Mouse (Mus musculus) kidney, embryonic 16.5 days (tissue): ENCODE measurements at regions not wholly inside any gene's neighbourhood (a gene's known extent, or its start where the extent isn't known, plus 50 kb on each side); places are given as distances from the start of the nearest gene placed in this dataset.

Source experiments
- ATAC-seq: fragments of 200-750 bp; cut with Nextera tagmentation; 2 replicates; pipeline ENCODE4 v1.8.0; 2017; ENCODE audit warnings: moderate TSS enrichment; ENCODE audit not compliant: low FRiP score, low TSS enrichment
- H3K27ac ChIP-seq: fragments of 300-500 bp; sonication (generic); 2 replicates; pipeline ENCODE4 v1.5.1; 2014; ENCODE audit warnings: low read length
- H3K27me3 ChIP-seq: fragments of 300-500 bp; sonication (generic); 2 replicates; pipeline ENCODE4 v1.6.1; 2014; ENCODE audit warnings: low read length, control low read depth, mixed read lengths; ENCODE audit not compliant: insufficient read depth
- H3K36me3 ChIP-seq: fragments of 300-500 bp; sonication (generic); 2 replicates; pipeline ENCODE4 v1.6.1; 2014; ENCODE audit warnings: low read length, control low read depth, mixed read lengths; ENCODE audit not compliant: insufficient read depth
- H3K4me1 ChIP-seq: fragments of 300-500 bp; sonication (generic); 2 replicates; pipeline ENCODE4 v1.6.1; 2014; ENCODE audit warnings: low read length, control low read depth, mixed read lengths; ENCODE audit not compliant: insufficient read depth
- H3K4me2 ChIP-seq: fragments of 300-500 bp; sonication (generic); replicated peaks from 2 replicates; pipeline ENCODE4 v1.6.1; 2014; ENCODE audit warnings: low read depth, low read length
- H3K4me3 ChIP-seq: fragments of 300-500 bp; sonication (generic); 2 replicates; pipeline ENCODE4 v1.5.1; 2014; ENCODE audit warnings: mild to moderate bottlenecking, low read length
- H3K9ac ChIP-seq: fragments of 300-500 bp; sonication (generic); replicated peaks from 2 replicates; pipeline ENCODE4 v1.6.1; 2014; ENCODE audit warnings: low read length
- H3K9me3 ChIP-seq: fragments of 300-500 bp; sonication (generic); 2 replicates; pipeline ENCODE4 v1.6.1; 2016; ENCODE audit warnings: low read length, control low read depth
- WGBS: fragments of 180-500 bp; shearing (Covaris S2); extraction: QIAGEN DNeasy Blood & Tissue Kit; methylation state at CpG from one replicate; pipeline ENCODE4 v1.1.7; 2014; 5-methylcytosine and 5-hydroxymethylcytosine counted together

GRCm38 (mm10) chr1:71946911-71947310 lies 265.2 kb downstream of the Mreg start:
- H3K9me3 ChIP-seq: no peaks in the 10 kb centered on the region
- no peak for ATAC-seq
- peak overlapping the region; percentile 80; the same call in 1 of the 2 replicates for H3K27ac ChIP-seq
- H3K4me2 ChIP-seq: no peak overlapping the region
- H3K9ac ChIP-seq: no peak overlapping the region
- WGBS: 39% methylated on average over 2 of the region's 2 CpGs
- peaks cover 3% of the 10 kb centered on the region; the same call in 1 of the 2 replicates for H3K4me1 ChIP-seq
- H3K36me3 ChIP-seq: no peaks in the 10 kb centered on the region
- H3K4me3 ChIP-seq: no peak overlapping the region
- H3K27me3 ChIP-seq: no peaks in the 10 kb centered on the region

DNA sequence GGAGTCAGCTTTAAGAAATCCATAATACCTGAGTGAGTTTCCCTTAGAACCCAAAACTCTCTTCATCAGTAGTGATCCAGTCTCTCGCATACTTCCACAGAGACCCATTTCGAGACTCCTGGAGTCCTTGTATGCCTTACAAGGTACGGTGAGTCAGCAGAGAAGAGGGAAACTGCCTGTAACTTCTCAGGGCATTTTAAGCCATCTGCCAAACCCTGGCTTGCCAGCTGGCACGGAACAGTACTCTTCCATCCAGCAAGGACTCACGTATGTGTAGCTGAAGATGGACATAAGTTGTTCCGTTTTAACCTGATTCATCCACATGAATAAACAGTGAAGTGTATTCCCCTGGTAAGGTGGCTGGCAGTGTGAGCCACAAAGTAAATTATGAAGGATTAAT lies 267.0 kb downstream of the Mreg start:
- ATAC-seq: no peak
- H3K4me2 ChIP-seq: no peak overlapping the region
- H3K4me1 ChIP-seq: peaks cover 6% of the 10 kb centered on the region; the same call in 1 of the 2 replicates
- H3K4me3 ChIP-seq: no peak overlapping the region
- no peaks in the 10 kb centered on the region for H3K9me3 ChIP-seq
- 82% methylated on average over 6 of the region's 6 CpGs for WGBS
- no peak overlapping the region for H3K9ac ChIP-seq
- H3K27me3 ChIP-seq: no peaks in the 10 kb centered on the region
- no peak overlapping the region for H3K27ac ChIP-seq
- no peaks in the 10 kb centered on the region for H3K36me3 ChIP-seq

GRCm38 (mm10) chr1:71944531-71944930 lies 267.6 kb downstream of the Mreg start:
- Histone ChIP-seq H3K4me1 (peaks cover 6% of the 10 kb centered on the region; the same call in 1 of the 2 replicates), H3K27me3 (no peaks in the 10 kb centered on the region), H3K36me3 (no peaks in the 10 kb centered on the region), H3K4me3 (no peak overlapping the region), H3K9ac (no peak overlapping the region), H3K27ac (no peak overlapping the region), H3K9me3 (no peaks in the 10 kb centered on the region), H3K4me2 (no peak overlapping the region)
- no peak for ATAC-seq
- WGBS: 69% methylated on average over 3 of the region's 3 CpGs

GRCm38 (mm10) chr1:71942145-71942544 lies 270.0 kb downstream of the Mreg start:
- ATAC-seq: no peak
- no peaks in the 10 kb centered on the region for H3K27me3 ChIP-seq
- H3K27ac ChIP-seq: peak overlapping the region; percentile 71; the same call in 1 of the 2 replicates

GRCm38 (mm10) chr1:71941688-71942087 lies 270.4 kb downstream of the Mreg start:
- WGBS: 43% methylated on average over 4 of the region's 4 CpGs
- peak overlapping the region; percentile 72; the same call in 1 of the 2 replicates for H3K27ac ChIP-seq
- no peaks in the 10 kb centered on the region for H3K36me3 ChIP-seq
- H3K4me2 ChIP-seq: no peak overlapping the region
- peaks cover 26% of the 10 kb centered on the region for H3K4me1 ChIP-seq
- no peak overlapping the region for H3K9ac ChIP-seq
- H3K9me3 ChIP-seq: no peaks in the 10 kb centered on the region
- no peaks in the 10 kb centered on the region for H3K27me3 ChIP-seq
- no peak for ATAC-seq
- H3K4me3 ChIP-seq: no peak overlapping the region

More at GRCm38 (mm10) chr1:71942145-71942544, 270.0 kb downstream of the Mreg start:
- Histone ChIP-seq H3K4me1 (peaks cover 22% of the 10 kb centered on the region), H3K4me2 (no peak overlapping the region), H3K9ac (no peak overlapping the region), H3K9me3 (no peaks in the 10 kb centered on the region), H3K36me3 (no peaks in the 10 kb centered on the region), H3K4me3 (no peak overlapping the region)

DNA sequence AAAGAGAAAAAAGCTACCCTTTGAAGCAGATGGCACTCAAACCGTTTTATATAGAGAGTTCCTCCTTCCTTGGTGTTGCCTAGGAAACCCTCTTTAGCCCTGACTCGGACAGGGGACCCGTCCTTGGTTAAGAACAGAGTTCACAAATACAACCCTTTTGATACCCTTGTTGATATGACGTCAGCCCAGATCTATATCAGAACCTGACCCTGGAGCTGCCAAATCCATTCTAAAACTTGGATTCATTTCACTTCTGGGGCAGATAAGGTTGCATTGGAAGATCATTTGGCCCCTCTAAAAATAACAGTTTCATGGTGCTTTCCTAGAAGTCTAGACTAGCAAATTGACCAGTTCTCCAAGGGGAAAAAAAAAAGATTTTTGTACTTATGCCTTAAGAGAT lies 271.2 kb downstream of the Mreg start:
- WGBS: 30% methylated on average over 4 of the region's 4 CpGs
- Histone ChIP-seq H3K36me3 (no peaks in the 10 kb centered on the region), H3K27ac (no peak overlapping the region)

GRCm38 (mm10) chr1:71938323-71939007 lies 273.6 kb downstream of the Mreg start:
- Histone ChIP-seq H3K4me3 (no peak overlapping the region), H3K36me3 (no peaks in the 10 kb centered on the region), H3K27me3 (no peaks in the 10 kb centered on the region), H3K4me1 (peaks cover 29% of the 10 kb centered on the region), H3K9ac (no peak overlapping the region), H3K27ac (no peak overlapping the region), H3K9me3 (no peaks in the 10 kb centered on the region), H3K4me2 (peak overlapping the region; percentile 27; the same call in 1 of the 2 replicates)
- ATAC-seq: no peak
- 41% methylated on average over 12 of the region's 12 CpGs for WGBS

More for the DNA sequence above, 271.2 kb downstream of the Mreg start:
- Histone ChIP-seq H3K4me1 (peaks cover 29% of the 10 kb centered on the region), H3K27me3 (no peaks in the 10 kb centered on the region), H3K9me3 (no peaks in the 10 kb centered on the region), H3K9ac (no peak overlapping the region), H3K4me3 (no peak overlapping the region), H3K4me2 (no peak overlapping the region)
- ATAC-seq: no peak

- Histone ChIP-seq H3K27me3 (no peaks in the 10 kb centered on the region), H3K27ac (no peak overlapping the region), H3K9ac (no peak overlapping the region), H3K36me3 (no peaks in the 10 kb centered on the region), H3K4me2 (peak overlapping the region; percentile 27; the same call in 1 of the 2 replicates), H3K9me3 (no peaks in the 10 kb centered on the region), H3K4me1 (peaks cover 29% of the 10 kb centered on the region), H3K4me3 (no peak overlapping the region)
- ATAC-seq: peak; percentile 52; the same call in 1 of the 2 replicates
- 40% methylated on average over 8 of the region's 8 CpGs for WGBS
Measured at GRCm38 (mm10) chr1:71937922-71938321, 274.2 kb downstream of the Mreg start.

DNA sequence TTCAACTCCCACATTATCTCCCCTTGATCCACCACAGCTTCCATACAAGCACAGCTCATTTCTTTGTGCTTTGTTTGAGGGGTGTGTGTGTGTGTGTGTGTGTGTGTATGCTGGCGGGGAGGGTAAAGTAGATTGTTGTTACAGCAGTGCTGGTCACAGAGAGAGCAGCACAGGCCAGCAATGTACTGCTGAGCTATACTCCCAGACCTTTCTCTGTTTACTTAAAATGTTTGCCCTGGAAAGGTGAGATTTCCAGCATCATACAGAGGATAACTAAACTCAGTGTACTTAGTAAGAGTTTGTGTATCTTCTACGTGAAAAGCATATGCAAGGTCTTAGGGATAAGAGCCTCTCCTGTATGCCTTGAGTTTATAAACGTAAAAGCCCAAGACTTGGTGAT lies 274.9 kb downstream of the Mreg start:
- Histone ChIP-seq H3K4me1 (peaks cover 29% of the 10 kb centered on the region), H3K27me3 (no peaks in the 10 kb centered on the region), H3K4me2 (no peak overlapping the region), H3K9me3 (no peaks in the 10 kb centered on the region), H3K4me3 (no peak overlapping the region), H3K36me3 (no peaks in the 10 kb centered on the region), H3K27ac (no peak overlapping the region), H3K9ac (no peak overlapping the region)
- 0 out of 2 replicates have a peak, but pooled peaks have one; percentile 37 for ATAC-seq
- 66% methylated on average over 3 of the region's 3 CpGs for WGBS

DNA sequence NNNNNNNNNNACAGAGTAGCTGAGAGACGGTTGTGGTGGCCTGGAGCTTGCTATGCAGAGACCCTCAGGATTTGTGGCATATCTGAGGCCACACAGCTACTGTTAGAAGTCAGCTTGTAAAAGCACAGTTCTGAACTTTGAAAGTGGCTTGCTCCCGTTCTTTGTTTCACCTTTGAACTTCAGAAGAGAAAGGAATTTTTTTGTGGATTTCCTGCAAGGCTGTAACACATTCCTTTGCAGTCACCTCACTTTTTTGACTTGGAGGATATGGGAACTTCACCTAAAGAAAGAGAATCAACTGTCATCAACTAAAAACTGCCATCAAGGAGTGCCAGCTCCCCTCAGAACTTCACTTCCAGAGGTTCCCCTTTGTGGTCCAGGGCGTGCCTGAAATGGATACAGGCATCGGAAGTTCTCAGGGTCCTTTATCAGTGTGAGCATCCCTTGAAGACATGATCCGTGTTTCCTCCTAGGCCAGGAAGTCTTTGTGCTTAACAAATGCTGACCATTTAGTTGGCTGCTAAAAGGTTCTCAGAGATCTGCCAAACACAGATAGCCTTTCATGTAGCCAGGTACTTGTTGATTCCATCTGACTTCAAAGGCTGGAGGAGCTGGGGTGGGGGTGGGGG lies 275.5 kb downstream of the Mreg start:
- Histone ChIP-seq H3K9ac (no peak overlapping the region), H3K9me3 (no peaks in the 10 kb centered on the region)
- WGBS: 29% methylated on average over 5 of the region's 5 CpGs

More for the DNA sequence above, 275.5 kb downstream of the Mreg start:
- H3K4me3 ChIP-seq: no peak overlapping the region
- H3K4me2 ChIP-seq: no peak overlapping the region
- no peaks in the 10 kb centered on the region for H3K36me3 ChIP-seq
- H3K27me3 ChIP-seq: no peaks in the 10 kb centered on the region
- peaks cover 26% of the 10 kb centered on the region for H3K4me1 ChIP-seq
- no peak for ATAC-seq
- H3K27ac ChIP-seq: no peak overlapping the region
